Mouse (Mus musculus) lung, embryonic 15.5 days (tissue): ENCODE data around the gene Lclat1. TPM values are rescaled to one million over a fixed set of nuclear protein-coding genes. Genes with fewer than 3 reads are reported as not detected.
"Not testable (repeated sequence)": the region's sequence is repeated elsewhere in the genome, so short reads cannot be mapped to it uniquely, and the experiment has no call there.

Experiments used
- ATAC-seq: fragments of 200-750 bp; cut with Nextera tagmentation; 2 replicates; pipeline ENCODE4 v1.8.0; 2017; ENCODE audit warnings: moderate number of reproducible peaks, borderline replicate concordance; ENCODE audit not compliant: low FRiP score, low TSS enrichment; ENCODE audit errors: extremely low read depth
- H3K27ac ChIP-seq: fragments of 300-500 bp; sonication (generic); 2 replicates; pipeline ENCODE4 v1.5.1; 2015; ENCODE audit warnings: moderate library complexity, mild to moderate bottlenecking, inconsistent platforms
- H3K27me3 ChIP-seq: fragments of 300-500 bp; sonication (generic); 2 replicates; pipeline ENCODE4 v1.6.1; 2015; ENCODE audit warnings: inconsistent platforms
- H3K36me3 ChIP-seq: fragments of 300-500 bp; sonication (generic); 2 replicates; pipeline ENCODE4 v1.6.1; 2015; ENCODE audit warnings: inconsistent platforms
- H3K4me1 ChIP-seq: fragments of 300-500 bp; sonication (generic); 2 replicates; pipeline ENCODE4 v1.6.1; 2015; ENCODE audit warnings: inconsistent platforms
- H3K4me2 ChIP-seq: fragments of 300-500 bp; sonication (generic); 2 replicates; pipeline ENCODE4 v1.6.1; 2015; ENCODE audit warnings: inconsistent platforms, mild to moderate bottlenecking, moderate library complexity
- H3K4me3 ChIP-seq: fragments of 300-500 bp; sonication (generic); 2 replicates; pipeline ENCODE4 v1.5.1; 2015; ENCODE audit warnings: mild to moderate bottlenecking, inconsistent platforms
- H3K9ac ChIP-seq: fragments of 300-500 bp; sonication (generic); 2 replicates; pipeline ENCODE4 v1.6.1; 2015; ENCODE audit warnings: inconsistent platforms
- H3K9me3 ChIP-seq: fragments of 300-500 bp; sonication (generic); 2 replicates; pipeline ENCODE4 v1.6.1; 2016; ENCODE audit warnings: inconsistent platforms
- WGBS: fragments of 180-500 bp; shearing (Covaris S2); methylation state at CpG from one replicate; pipeline ENCODE4 v1.1.7; 2015; 5-methylcytosine and 5-hydroxymethylcytosine counted together
- polyA plus RNA-seq: library from polyadenylated mRNA; unstranded; fragments of >200 nt; fragmentation: Nextera tagmentation; extraction: Ambion mirVana; gene quantifications from 2 replicates; pipeline ENCODE4 v1.2.1, GENCODE M21; 2015

The Lclat1 gene
- polyA plus RNA-seq, 1 experiment from 2014 or later, result 13.4 TPM

DNA sequence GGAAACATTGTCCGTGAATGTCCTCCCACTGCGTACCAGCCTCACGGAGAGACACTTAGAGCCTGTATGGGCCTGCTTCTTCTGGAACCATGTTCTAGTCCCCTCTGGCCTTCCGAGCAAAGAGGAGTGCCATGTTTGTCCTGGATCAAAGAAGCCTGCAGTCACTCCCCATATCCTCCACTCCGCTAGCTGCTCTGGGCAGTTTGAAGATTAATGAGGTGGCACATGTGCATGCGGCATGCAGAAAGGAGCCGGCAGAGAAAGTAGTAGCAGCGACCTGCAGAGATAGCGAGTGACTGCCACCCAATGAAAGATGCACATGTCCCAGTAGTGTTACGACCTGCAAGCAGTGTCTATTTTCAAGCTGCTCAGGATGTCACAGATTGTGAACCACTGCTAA, 167.3 kb downstream of the Lclat1 start:
- no peaks in the 10 kb centered on the region for H3K36me3 ChIP-seq
- H3K9ac ChIP-seq, result no peak overlapping the region
- no peaks in the 10 kb centered on the region for H3K27me3 ChIP-seq
- ATAC-seq, result no peak
- H3K4me1 ChIP-seq, result no peaks in the 10 kb centered on the region
- H3K4me3 ChIP-seq, result no peak overlapping the region
- no peaks in the 10 kb centered on the region for H3K9me3 ChIP-seq
- H3K4me2 ChIP-seq, result no peak overlapping the region
- 37% methylated on average over 10 of the region's 10 CpGs for WGBS
- no peak overlapping the region for H3K27ac ChIP-seq

DNA sequence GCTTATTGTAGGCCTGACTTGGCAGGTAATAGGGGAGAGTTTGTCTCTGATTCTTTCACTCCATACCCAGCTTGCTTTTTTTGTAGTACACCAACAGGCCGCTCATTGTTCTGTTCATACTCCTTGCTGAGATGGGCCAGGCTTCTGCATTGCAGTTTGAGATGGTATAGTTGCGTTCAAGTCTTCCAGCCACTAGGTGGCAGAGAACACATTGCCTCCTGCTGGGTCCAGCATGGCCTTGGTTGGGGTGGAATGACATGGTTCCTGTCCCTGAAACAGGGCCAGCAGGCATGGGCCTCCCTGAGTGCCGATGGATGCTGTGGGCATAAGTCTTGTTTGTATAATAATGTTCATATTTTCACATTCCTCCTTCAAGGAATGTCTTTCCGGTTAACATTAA, 170.0 kb downstream of the Lclat1 start:
- Histone ChIP-seq H3K27me3 (no peaks in the 10 kb centered on the region), H3K27ac (no peak overlapping the region), H3K9ac (no peak overlapping the region), H3K36me3 (no peaks in the 10 kb centered on the region), H3K4me1 (no peaks in the 10 kb centered on the region), H3K4me3 (no peak overlapping the region), H3K4me2 (no peak overlapping the region), H3K9me3 (no peaks in the 10 kb centered on the region)
- no peak for ATAC-seq
- 90% methylated on average over 4 of the region's 4 CpGs for WGBS

DNA sequence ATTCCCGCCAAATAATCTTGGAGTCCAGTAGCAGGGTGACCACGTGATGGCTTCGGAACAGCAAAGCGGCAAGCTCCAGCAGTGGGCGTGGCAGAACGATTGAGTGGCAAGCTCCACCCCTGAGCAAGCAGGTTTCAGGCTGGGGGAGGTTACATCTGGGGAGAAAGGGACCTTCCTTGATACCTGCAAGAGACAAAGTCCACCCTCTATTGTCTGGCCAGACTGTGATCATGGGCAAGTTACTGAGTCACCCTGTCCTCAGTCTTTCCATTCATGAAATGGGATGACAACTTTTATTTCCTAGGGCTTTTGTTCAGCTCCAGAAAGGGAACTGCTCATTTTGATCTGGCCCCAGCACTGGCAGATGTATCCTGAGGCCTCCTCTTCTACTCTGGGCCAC, 174.9 kb downstream of the Lclat1 start:
- H3K4me3 ChIP-seq, H3K36me3 ChIP-seq, H3K9me3 ChIP-seq, H3K9ac ChIP-seq, H3K4me2 ChIP-seq, H3K4me1 ChIP-seq, ATAC-seq, H3K27me3 ChIP-seq, H3K27ac ChIP-seq: not testable (repeated sequence)
- 34% methylated on average over 6 of the region's 6 CpGs for WGBS

GRCm38 (mm10) chr17:73284301-73284700, 176.5 kb downstream of the Lclat1 start:
- Histone ChIP-seq H3K27ac (peak overlapping the region; percentile 73), H3K4me1 (peaks cover 3% of the 10 kb centered on the region; the same call in 1 of the 2 replicates), H3K9ac (no peak overlapping the region), H3K4me3 (no peak overlapping the region), H3K27me3 (no peaks in the 10 kb centered on the region), H3K36me3 (no peaks in the 10 kb centered on the region), H3K4me2 (no peak overlapping the region), H3K9me3 (no peaks in the 10 kb centered on the region)
- WGBS, result 20% methylated on average over 2 of the region's 2 CpGs
- ATAC-seq, result no peak

Other genes starting within 250 kb of the Lclat1 start
- 8.1 and 9.0 TPM in 2 replicates for gene Lbh, start 189.7 kb upstream of the Lclat1 start, polyA plus RNA-seq